Mouse (Mus musculus): ENCODE measurements around the gene Ttll13.

Gene Ttll13

DNA sequence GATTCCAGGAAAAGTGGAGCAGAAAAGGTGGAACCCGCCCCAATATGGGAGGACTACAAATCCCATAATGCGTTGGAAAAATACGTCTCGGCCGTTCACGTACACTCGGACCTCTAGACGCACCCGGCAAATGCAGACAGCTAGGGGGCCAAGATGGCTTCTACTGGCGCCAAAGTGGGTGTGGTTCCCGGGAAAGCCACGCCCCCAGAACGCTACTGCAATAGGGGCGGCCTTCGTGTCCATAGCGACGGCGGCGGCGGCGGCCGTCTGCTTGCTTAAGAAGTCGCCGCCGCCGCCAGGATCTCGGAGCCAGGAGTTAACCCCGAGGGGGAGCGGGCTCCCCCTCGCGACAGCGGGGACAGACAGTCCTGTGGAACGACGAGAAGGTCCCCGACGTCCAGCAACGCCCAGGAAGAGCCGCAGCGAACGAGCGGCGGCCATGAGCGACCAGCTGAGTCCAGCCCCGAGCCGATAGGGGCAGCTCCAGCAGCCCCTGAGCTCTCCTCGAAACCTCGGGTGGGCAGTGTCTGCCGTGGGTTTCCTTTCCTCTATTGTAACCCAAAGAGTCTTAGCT, at the start of gene Ttll13:
Gene Ttll13, plus strand, starts transcription at position 229 of the 574 bp plus-strand sequence.
- peak; percentile 98 for DNase-seq (ENCODE audit: low spot score)

GRCm38 (mm10) chr7:80197371-80197770, 48.8 kb upstream of the Ttll13 start:
- DNase-seq (ENCODE audit: low spot score) = no peak

GRCm38 (mm10) chr7:80197941-80198778, 48.0 kb upstream of the Ttll13 start:
- peak; percentile 86 for DNase-seq (ENCODE audit: low spot score)

GRCm38 (mm10) chr7:80198863-80199262, 47.3 kb upstream of the Ttll13 start:
- no peak for DNase-seq (ENCODE audit: low spot score)

DNA sequence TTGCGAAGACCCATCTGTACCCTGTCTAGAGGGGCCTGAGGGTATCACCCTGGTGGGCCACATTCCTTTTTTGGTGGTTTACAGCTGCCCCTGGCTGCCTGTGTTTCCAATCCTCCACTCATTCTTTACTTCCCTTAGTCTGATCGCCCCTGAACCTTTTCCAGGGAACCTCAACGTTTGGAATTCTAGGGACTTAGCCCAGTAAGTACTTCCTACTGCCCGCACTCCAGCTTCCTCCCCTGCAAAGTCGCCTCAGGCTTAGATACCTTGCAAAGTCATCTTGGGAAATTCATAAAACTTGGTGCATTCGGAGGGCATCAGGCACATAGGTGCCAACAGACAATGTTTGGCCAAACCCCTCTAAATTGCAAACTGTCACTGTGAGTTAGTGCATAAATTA, 46.9 kb upstream of the Ttll13 start:
- no peak for DNase-seq (ENCODE audit: low spot score)

- DNase-seq (ENCODE audit: low spot score) = no peak
Observed at GRCm38 (mm10) chr7:80199851-80200587, 46.2 kb upstream of the Ttll13 start.

DNA sequence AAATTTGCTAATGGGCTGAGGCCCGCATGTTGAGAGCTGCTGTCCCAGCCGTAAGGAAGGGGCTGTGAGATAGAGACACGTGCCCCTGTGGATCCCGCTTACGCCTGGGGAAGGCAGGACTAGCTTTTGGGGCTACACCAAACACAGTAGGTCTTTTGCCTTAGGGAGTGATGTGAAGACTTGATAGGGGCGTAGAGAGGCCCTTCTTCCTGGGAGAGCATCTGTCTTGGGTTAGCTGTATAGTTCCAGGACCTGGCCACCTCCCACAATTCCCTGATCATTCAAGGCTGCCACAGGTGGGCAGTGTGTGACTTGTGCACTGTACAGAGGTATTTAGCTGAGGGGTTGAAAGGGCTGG, 45.6 kb upstream of the Ttll13 start:
- no peak for DNase-seq (ENCODE audit: low spot score)

GRCm38 (mm10) chr7:80200963-80201539, 45.1 kb upstream of the Ttll13 start:
- DNase-seq (ENCODE audit: low spot score) = no peak

DNA sequence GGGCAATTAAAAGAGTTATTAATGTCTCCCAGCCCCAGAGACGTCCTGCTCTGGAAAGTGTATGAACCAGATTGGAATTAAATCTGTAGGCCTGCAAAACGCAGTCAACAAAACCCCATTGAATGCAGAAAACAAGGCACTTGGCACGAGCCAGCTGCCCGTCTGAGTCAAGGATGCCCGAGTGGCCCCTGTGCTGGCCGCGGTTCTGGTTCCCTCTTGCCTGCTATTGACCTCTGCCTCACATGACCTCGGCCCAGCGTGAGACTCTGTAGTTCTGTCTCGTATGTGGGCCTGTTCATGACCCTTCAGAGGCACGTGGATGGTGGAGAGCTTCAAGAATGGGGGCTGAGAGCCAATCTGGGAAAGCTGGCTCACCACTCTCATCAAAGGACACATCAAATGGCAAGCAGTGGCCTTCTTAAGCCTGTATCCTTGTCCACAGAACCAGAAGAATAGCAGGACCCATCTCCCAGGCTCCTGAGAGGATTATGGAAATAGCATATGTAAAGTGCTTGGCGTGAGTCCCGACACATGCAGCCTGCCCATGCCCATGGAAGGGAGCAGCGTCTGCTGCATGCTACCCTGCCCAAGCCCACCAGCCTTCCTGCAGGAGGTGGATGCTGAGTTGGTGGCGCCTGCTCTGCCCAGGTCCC, 44.2 kb upstream of the Ttll13 start:
- no peak for DNase-seq (ENCODE audit: low spot score)

GRCm38 (mm10) chr7:80202961-80203360, 43.2 kb upstream of the Ttll13 start:
- DNase-seq (ENCODE audit: low spot score) = no peak

DNA sequence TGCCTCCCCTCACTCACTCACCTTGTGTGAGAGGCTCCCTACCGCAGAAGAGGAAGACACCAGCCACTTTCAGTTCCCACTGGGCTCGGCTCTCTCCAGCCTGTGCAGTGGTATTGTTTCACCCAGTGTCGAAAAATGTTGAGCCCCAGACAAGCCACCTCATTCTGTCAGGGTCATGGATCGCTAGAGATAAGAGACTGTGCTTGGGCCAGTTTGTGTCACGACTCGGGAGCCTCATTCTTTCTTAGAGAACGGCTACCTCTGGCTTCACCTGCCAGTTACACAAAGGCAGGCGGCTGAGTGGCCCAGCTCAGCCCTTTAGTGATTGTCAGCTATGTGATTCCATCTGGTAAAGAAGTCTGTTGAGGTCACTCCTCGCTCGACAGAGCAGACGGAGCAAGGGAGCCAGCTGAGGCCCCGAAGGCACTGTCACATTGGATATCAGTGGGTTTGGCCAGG, 42.5 kb upstream of the Ttll13 start:
- no peak for DNase-seq (ENCODE audit: low spot score)

DNA sequence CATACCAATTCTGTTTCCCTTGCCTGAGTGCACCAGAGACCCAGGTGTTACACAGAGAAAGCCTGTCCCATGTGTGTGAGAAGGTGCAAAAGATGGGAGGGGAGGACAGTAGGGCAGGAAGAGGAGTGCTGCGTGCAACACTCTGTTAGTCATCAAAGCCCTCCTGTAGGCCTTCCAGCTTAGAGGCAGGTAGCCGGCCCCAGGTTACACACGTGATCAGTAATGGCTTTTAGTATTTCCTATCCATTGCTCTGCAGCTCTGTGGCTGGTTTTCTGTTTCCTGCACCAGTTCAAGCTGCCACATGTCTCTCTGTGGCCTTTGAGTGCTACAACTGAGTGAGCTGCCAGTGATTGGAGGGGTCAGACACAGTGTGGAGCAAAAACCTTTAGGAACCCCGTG, 41.8 kb upstream of the Ttll13 start:
- no peak for DNase-seq (ENCODE audit: low spot score)

DNA sequence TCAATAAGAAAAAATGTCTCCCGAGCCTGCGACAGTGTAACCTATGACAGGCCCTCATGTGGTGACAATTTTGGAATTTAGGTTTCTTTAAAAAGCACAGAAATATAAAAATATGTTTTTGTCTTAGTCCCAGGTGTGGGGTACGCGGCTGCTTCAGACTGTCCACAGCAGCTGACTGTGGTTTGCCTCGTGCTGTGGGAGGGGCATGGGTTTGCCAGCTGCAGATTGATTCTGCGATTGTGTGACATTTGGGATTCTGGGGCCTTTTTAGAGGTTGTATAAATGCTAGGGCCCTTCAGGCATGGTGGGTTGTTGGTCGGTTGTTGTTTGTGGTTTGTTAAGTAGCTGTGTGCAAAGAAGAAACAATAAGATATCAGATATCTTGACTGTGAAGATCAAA, 41.2 kb upstream of the Ttll13 start:
- DNase-seq (ENCODE audit: low spot score) = no peak

GRCm38 (mm10) chr7:80205705-80206589, 40.2 kb upstream of the Ttll13 start:
- DNase-seq (ENCODE audit: low spot score) = no peak

DNA sequence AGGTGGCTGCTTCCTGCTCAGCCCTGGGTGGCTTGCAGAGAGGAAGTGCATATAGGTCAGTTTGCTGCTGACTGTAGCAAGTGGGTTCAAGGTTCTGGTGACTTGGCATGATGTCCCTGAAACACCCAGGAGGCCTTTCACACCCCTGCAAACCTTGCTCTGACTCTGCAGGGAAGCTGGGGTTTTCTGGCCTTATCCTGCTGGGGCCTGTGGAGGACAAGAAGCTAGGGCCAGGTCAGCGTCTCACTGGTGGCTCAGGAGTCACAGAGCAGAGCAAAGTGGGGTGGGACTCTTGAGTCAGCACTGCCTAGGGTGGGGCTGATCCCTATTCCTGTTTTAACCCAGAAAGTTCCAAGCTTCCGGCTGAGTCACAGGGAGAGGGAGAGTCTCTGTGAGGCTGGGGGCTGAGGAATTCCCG, 38.9 kb upstream of the Ttll13 start:
- DNase-seq (ENCODE audit: low spot score) = peak; percentile 62

- peak; percentile 86 for DNase-seq (ENCODE audit: low spot score)
Observed at GRCm38 (mm10) chr7:80208026-80208642, 38.0 kb upstream of the Ttll13 start.

DNA sequence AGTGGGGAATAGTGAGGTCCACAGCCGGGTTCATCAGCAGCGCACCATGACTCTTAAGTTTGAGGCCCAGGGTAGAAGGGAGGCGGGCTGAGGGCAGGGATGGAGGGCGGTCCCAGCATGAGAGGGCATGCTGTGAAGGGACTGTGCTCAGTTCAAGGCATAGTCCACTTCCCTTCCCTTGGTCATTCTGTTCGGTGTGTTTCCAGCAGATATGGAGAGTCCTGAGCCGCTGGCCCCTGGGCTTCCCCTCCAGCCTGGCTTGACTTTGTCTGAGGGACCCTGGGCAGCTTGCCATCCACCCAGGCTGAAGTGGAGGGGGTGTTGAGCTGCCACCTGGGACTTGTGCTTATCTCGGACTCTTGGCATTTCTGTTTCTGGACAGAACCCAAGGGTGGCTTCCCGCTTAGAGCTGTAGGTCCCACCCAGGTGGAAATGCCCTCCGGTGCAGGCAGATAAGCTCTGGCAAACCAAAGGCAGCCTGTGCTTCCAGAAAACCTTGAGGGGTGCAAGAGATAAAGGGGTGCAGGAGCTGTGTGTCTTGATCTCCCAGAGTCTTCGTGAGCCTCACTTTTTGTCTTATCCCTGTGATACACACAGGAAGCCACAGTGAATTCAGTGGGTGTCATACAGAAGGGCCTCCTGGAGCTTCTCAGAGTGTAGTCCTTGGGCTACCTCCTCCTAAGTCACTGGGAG, 37.3 kb upstream of the Ttll13 start:
- DNase-seq (ENCODE audit: low spot score) = peak; percentile 66

DNA sequence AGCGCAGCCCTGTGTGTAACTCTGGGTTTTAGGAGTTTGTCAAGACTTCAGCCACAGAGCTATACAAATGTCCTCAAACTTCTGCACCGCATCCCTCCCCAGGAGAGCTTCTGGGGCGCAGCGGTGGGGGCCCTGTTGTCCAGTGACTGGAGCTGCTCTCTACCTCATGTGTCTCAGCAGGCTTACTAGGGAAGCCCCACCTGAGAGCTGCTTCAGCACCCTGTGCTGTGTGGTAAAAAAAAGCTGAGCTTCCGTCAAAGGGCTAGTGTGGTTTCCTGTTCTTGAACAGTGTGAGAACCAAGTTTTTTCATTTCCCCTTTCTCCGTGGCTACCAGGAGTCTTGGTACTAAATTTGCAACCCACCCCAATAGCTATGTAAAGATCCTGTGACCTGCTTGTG, 36.5 kb upstream of the Ttll13 start:
- no peak for DNase-seq (ENCODE audit: low spot score)

DNA sequence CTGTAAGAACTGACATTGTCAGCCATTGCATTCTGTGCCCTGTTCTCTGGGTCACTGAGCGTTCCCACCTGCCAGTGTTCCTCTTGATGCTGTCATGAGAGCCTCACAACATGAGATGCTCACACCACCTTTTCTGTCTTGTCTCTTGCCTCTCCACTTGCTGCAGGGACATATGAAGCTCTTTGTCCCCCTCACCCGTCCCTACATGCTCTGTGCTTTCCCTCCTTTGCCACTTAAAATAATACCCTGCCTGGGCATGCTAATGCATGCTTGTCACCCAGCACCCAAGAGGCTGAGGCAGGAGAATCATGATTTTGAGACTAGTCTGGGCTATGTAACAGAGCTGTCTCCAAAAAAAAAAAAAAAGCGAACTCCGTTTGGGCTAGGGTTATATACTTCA, 35.2 kb upstream of the Ttll13 start:
- DNase-seq (ENCODE audit: low spot score) = no peak

DNA sequence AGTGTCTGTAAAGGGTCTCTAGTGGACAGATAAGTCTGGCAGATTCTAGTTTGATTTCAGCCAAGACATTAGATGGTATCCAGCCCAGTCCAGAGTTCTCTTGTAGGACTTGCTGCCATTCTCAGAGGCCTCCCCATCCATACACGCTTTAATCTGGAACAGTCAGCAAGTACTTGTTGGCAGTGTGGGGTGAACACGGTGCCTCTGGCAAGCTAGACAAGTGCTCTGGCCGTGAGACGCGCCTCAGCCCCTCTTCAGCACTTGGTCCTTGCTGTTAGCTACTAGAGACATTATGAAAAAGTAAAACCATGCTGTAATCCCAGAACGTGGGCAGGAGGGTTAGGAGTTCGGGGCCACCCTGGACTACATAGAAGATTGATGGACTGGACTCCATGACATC, 32.6 kb upstream of the Ttll13 start:
- DNase-seq (ENCODE audit: low spot score) = no peak
